Mouse (Mus musculus): Measurements from ENCODE around the gene Slc40a1. TPM values are rescaled to one million over a fixed set of nuclear protein-coding genes. Genes with fewer than 3 reads are reported as not detected.

The Slc40a1 gene
- polyA plus RNA-seq, 1 experiment from 2014 or later: 11.7 TPM

DNA sequence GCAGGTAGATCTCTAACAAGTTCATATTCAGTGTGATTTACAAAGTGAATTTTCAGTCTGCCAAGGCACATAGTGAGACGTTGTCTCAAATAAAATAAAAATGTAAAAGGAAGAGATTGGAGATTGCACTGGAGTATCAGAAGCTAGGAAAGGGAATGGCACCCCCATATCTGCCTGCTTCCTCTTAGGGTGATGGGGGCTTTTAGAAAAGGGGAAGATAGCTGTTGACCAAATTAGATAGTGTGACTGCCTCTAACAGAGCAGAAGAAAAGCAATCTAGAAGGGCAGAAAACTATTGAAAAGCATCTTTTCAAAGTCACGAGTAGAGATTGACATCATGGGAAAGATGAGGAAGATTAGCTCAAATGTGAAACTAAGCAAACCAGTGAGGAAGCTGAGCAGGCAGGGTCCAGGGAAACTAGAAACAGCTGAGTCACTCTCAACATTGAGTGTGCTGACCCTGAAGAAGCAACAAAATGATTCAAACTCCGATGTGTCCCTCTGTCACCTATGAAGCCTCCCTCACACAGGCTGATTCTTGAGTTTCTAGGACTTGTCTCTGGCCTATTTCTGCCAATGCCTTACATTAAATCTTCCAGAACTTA, 45.0 kb downstream of the Slc40a1 start:
- Histone ChIP-seq H3K27ac (replicated peaks; ENCODE audit: low read depth, low read length) (no peak overlapping the region), H3K4me3 (ENCODE audit: low read depth, low read length) (no peak overlapping the region), H3K9me3 (replicated peaks; ENCODE audit: control insufficient read depth, low read length) (no peaks in the 10 kb centered on the region), H3K4me2 (ENCODE audit: low read depth, low read length) (no peak overlapping the region), H3K4me1 (ENCODE audit: control insufficient read depth, insufficient read depth, low read length) (no peaks in the 10 kb centered on the region), H3K9ac (replicated peaks; ENCODE audit: low read length) (no peak overlapping the region), H3K36me3 (replicated peaks; ENCODE audit: control insufficient read depth, insufficient read depth, low read depth, low read length) (no peaks in the 10 kb centered on the region), H3K27me3 (ENCODE audit: control insufficient read depth, insufficient read depth, low read length) (no peaks in the 10 kb centered on the region)
- no peak for DNase-seq (ENCODE audit: low spot score)
- 78% methylated on average over 3 of the region's 3 CpGs for WGBS
- ATAC-seq (replicated peaks; ENCODE audit: insufficient number of reproducible peaks, low FRiP score, low TSS enrichment, low read depth): no peak

- no peak for DNase-seq (ENCODE audit: low spot score)
- ATAC-seq (replicated peaks; ENCODE audit: insufficient number of reproducible peaks, low FRiP score, low TSS enrichment, low read depth): no peak
- Histone ChIP-seq H3K4me1 (ENCODE audit: control insufficient read depth, insufficient read depth, low read length) (no peaks in the 10 kb centered on the region), H3K9me3 (replicated peaks; ENCODE audit: control insufficient read depth, low read length) (no peaks in the 10 kb centered on the region), H3K4me3 (ENCODE audit: low read depth, low read length) (no peak overlapping the region), H3K36me3 (replicated peaks; ENCODE audit: control insufficient read depth, insufficient read depth, low read depth, low read length) (no peaks in the 10 kb centered on the region), H3K27ac (replicated peaks; ENCODE audit: low read depth, low read length) (no peak overlapping the region), H3K4me2 (ENCODE audit: low read depth, low read length) (no peak overlapping the region), H3K9ac (replicated peaks; ENCODE audit: low read length) (no peak overlapping the region), H3K27me3 (ENCODE audit: control insufficient read depth, insufficient read depth, low read length) (no peaks in the 10 kb centered on the region)
- 93% methylated on average over 3 of the region's 3 CpGs for WGBS
Observed at GRCm38 (mm10) chr1:45877463-45877862, 48.9 kb downstream of the Slc40a1 start.

- H3K9me3 ChIP-seq (replicated peaks; ENCODE audit: control insufficient read depth, low read length): no peaks in the 10 kb centered on the region
- no peak overlapping the region for H3K4me2 ChIP-seq (ENCODE audit: low read depth, low read length)
- ATAC-seq (replicated peaks; ENCODE audit: insufficient number of reproducible peaks, low FRiP score, low TSS enrichment, low read depth): no peak
- H3K4me1 ChIP-seq (ENCODE audit: control insufficient read depth, insufficient read depth, low read length): no peaks in the 10 kb centered on the region
- no peaks in the 10 kb centered on the region for H3K27me3 ChIP-seq (ENCODE audit: control insufficient read depth, insufficient read depth, low read length)
- H3K27ac ChIP-seq (replicated peaks; ENCODE audit: low read depth, low read length): no peak overlapping the region
- H3K36me3 ChIP-seq (replicated peaks; ENCODE audit: control insufficient read depth, insufficient read depth, low read depth, low read length): no peaks in the 10 kb centered on the region
- H3K4me3 ChIP-seq (ENCODE audit: low read depth, low read length): no peak overlapping the region
- WGBS: 89% methylated on average over 6 of the region's 6 CpGs
- no peak for DNase-seq (ENCODE audit: low spot score)
- no peak overlapping the region for H3K9ac ChIP-seq (replicated peaks; ENCODE audit: low read length)
Observed at GRCm38 (mm10) chr1:45876450-45877198, 49.7 kb downstream of the Slc40a1 start.

DNA sequence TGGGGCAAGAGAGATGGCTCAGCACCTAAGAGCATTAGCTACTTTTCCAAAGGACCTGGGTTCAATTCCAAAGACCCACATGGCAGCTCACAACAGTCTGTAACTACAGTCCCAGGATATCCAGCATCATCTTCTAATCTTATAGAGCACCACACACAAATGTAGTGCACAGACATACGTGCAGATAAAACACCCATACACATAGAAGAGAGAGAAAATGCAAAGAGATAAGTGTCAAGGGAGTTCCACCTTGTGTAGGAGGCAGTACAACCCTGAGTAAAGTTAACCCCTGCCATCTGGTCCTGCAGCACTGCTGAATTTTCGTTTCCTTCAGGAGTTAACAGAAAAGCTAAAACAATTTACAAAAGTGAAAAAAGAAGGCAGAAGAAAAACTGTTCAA, 50.7 kb downstream of the Slc40a1 start:
- no peak overlapping the region for H3K9ac ChIP-seq (replicated peaks; ENCODE audit: low read length)
- 79% methylated on average over 2 of the region's 2 CpGs for WGBS
- no peak for ATAC-seq (replicated peaks; ENCODE audit: insufficient number of reproducible peaks, low FRiP score, low TSS enrichment, low read depth)
- H3K27me3 ChIP-seq (ENCODE audit: control insufficient read depth, insufficient read depth, low read length): no peaks in the 10 kb centered on the region
- H3K9me3 ChIP-seq (replicated peaks; ENCODE audit: control insufficient read depth, low read length): no peaks in the 10 kb centered on the region
- H3K4me2 ChIP-seq (ENCODE audit: low read depth, low read length): no peak overlapping the region
- H3K27ac ChIP-seq (replicated peaks; ENCODE audit: low read depth, low read length): no peak overlapping the region
- DNase-seq (ENCODE audit: low spot score): no peak
- H3K36me3 ChIP-seq (replicated peaks; ENCODE audit: control insufficient read depth, insufficient read depth, low read depth, low read length): no peaks in the 10 kb centered on the region
- H3K4me1 ChIP-seq (ENCODE audit: control insufficient read depth, insufficient read depth, low read length): no peaks in the 10 kb centered on the region
- no peak overlapping the region for H3K4me3 ChIP-seq (ENCODE audit: low read depth, low read length)

- Histone ChIP-seq H3K27me3 (ENCODE audit: control insufficient read depth, insufficient read depth, low read length) (no peaks in the 10 kb centered on the region), H3K9ac (replicated peaks; ENCODE audit: low read length) (no peak overlapping the region), H3K4me2 (ENCODE audit: low read depth, low read length) (no peak overlapping the region), H3K9me3 (replicated peaks; ENCODE audit: control insufficient read depth, low read length) (no peaks in the 10 kb centered on the region), H3K4me1 (ENCODE audit: control insufficient read depth, insufficient read depth, low read length) (no peaks in the 10 kb centered on the region), H3K27ac (replicated peaks; ENCODE audit: low read depth, low read length) (no peak overlapping the region), H3K4me3 (ENCODE audit: low read depth, low read length) (no peak overlapping the region), H3K36me3 (replicated peaks; ENCODE audit: control insufficient read depth, insufficient read depth, low read depth, low read length) (no peaks in the 10 kb centered on the region)
- DNase-seq (ENCODE audit: low spot score): no peak
- 87% methylated on average over 2 of the region's 2 CpGs for WGBS
- ATAC-seq (replicated peaks; ENCODE audit: insufficient number of reproducible peaks, low FRiP score, low TSS enrichment, low read depth): no peak
Observed at GRCm38 (mm10) chr1:45873250-45873649, 53.1 kb downstream of the Slc40a1 start.

- ATAC-seq (replicated peaks; ENCODE audit: insufficient number of reproducible peaks, low FRiP score, low TSS enrichment, low read depth) (no peak), DNase-seq (ENCODE audit: low spot score) (no peak)
- Histone ChIP-seq H3K36me3 (replicated peaks; ENCODE audit: control insufficient read depth, insufficient read depth, low read depth, low read length) (no peaks in the 10 kb centered on the region), H3K9ac (replicated peaks; ENCODE audit: low read length) (no peak overlapping the region), H3K4me1 (ENCODE audit: control insufficient read depth, insufficient read depth, low read length) (no peaks in the 10 kb centered on the region), H3K4me3 (ENCODE audit: low read depth, low read length) (no peak overlapping the region), H3K4me2 (ENCODE audit: low read depth, low read length) (no peak overlapping the region), H3K9me3 (replicated peaks; ENCODE audit: control insufficient read depth, low read length) (no peaks in the 10 kb centered on the region), H3K27ac (replicated peaks; ENCODE audit: low read depth, low read length) (no peak overlapping the region), H3K27me3 (ENCODE audit: control insufficient read depth, insufficient read depth, low read length) (no peaks in the 10 kb centered on the region)
- 81% methylated on average over 3 of the region's 3 CpGs for whole genome bisulfite sequencing
Observed at GRCm38 (mm10) chr1:45868479-45869137, 57.7 kb downstream of the Slc40a1 start.

DNA sequence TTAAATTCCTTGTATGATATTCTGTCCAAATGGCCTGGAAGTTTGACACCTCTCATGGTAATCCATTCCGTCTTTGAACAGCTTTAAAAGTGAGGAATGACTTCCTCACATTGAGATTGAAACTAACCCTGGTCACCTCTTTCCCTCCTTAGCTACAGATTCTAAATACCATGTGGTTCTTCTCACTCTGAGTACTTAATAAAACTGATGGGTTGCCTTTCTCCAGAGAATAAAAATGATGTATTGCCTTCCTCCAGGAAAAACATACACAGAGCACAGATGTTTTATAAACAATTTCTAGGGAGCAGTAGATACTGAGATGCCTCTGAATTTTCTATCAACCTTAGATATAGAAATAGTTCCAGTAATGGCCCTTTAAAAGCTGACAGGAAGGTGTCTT, 58.3 kb downstream of the Slc40a1 start:
- no peaks in the 10 kb centered on the region for H3K4me1 ChIP-seq (ENCODE audit: control insufficient read depth, insufficient read depth, low read length)
- no peaks in the 10 kb centered on the region for H3K27me3 ChIP-seq (ENCODE audit: control insufficient read depth, insufficient read depth, low read length)
- DNase-seq (ENCODE audit: low spot score) (no peak), ATAC-seq (replicated peaks; ENCODE audit: insufficient number of reproducible peaks, low FRiP score, low TSS enrichment, low read depth) (no peak)
- H3K4me3 ChIP-seq (ENCODE audit: low read depth, low read length): no peak overlapping the region
- no peaks in the 10 kb centered on the region for H3K9me3 ChIP-seq (replicated peaks; ENCODE audit: control insufficient read depth, low read length)
- no peaks in the 10 kb centered on the region for H3K36me3 ChIP-seq (replicated peaks; ENCODE audit: control insufficient read depth, insufficient read depth, low read depth, low read length)
- H3K4me2 ChIP-seq (ENCODE audit: low read depth, low read length): no peak overlapping the region
- no peak overlapping the region for H3K27ac ChIP-seq (replicated peaks; ENCODE audit: low read depth, low read length)
- WGBS: 82% methylated on average over 1 of the region's 1 CpGs
- no peak overlapping the region for H3K9ac ChIP-seq (replicated peaks; ENCODE audit: low read length)
